Mouse (Mus musculus): ENCODE measurements around the gene Kazn. TPM values are rescaled to one million over a fixed set of nuclear protein-coding genes. Genes with fewer than 3 reads are reported as not detected.

Kazn gene
- total and polyA plus RNA-seq, 2 experiments from 2014 or later: 25.6 to 70.2 TPM

GRCm38 (mm10) chr4:142180289-142180688 lies 58.9 kb downstream of the Kazn start:
- no peaks in the 10 kb centered on the region for H3K36me3 ChIP-seq (ENCODE audit: insufficient read depth, low read length)
- no peak overlapping the region for H3K4me2 ChIP-seq (ENCODE audit: low read depth, low read length, poor library complexity, severe bottlenecking)
- H3K9ac ChIP-seq (replicated peaks; ENCODE audit: low read length, poor library complexity, severe bottlenecking): no peak overlapping the region
- TF ChIP-seq CTCF (IDR thresholded peaks at IDR 0.05): no peak
- H3K9me3 ChIP-seq (ENCODE audit: low read length): no peaks in the 10 kb centered on the region
- no peak overlapping the region for H3K27ac ChIP-seq (ENCODE audit: low read depth, low read length)
- H3K4me1 ChIP-seq (ENCODE audit: insufficient read depth, low read length): peaks cover 5% of the 10 kb centered on the region
- ATAC-seq (ENCODE audit: low FRiP score): no peak
- H3K27me3 ChIP-seq (ENCODE audit: insufficient read depth, low read length): no peaks in the 10 kb centered on the region
- peak; percentile 91 for DNase-seq (ENCODE audit: low spot score)
- 55% methylated on average over 3 of the region's 3 CpGs for WGBS
- H3K4me3 ChIP-seq (ENCODE audit: low read depth, low read length): no peak overlapping the region

- WGBS: 48% methylated on average over 13 of the region's 13 CpGs
Observed at GRCm38 (mm10) chr4:142179531-142179930, 59.7 kb downstream of the Kazn start.

GRCm38 (mm10) chr4:142176732-142177131 lies 62.5 kb downstream of the Kazn start:
- no peak for DNase-seq (ENCODE audit: low spot score)
- WGBS: 94% methylated on average over 3 of the region's 3 CpGs
- no peak overlapping the region for H3K9ac ChIP-seq (replicated peaks; ENCODE audit: low read length, poor library complexity, severe bottlenecking)
- no peaks in the 10 kb centered on the region for H3K9me3 ChIP-seq (ENCODE audit: low read length)
- H3K4me1 ChIP-seq (ENCODE audit: insufficient read depth, low read length): peaks cover 5% of the 10 kb centered on the region
- H3K27me3 ChIP-seq (ENCODE audit: insufficient read depth, low read length): no peaks in the 10 kb centered on the region
- no peak overlapping the region for H3K4me3 ChIP-seq (ENCODE audit: low read depth, low read length)
- H3K36me3 ChIP-seq (ENCODE audit: insufficient read depth, low read length): no peaks in the 10 kb centered on the region
- no peak overlapping the region for H3K4me2 ChIP-seq (ENCODE audit: low read depth, low read length, poor library complexity, severe bottlenecking)
- no peak overlapping the region for H3K27ac ChIP-seq (ENCODE audit: low read depth, low read length)
- TF ChIP-seq CTCF (IDR thresholded peaks at IDR 0.05): no peak
- ATAC-seq (ENCODE audit: low FRiP score): no peak

More at GRCm38 (mm10) chr4:142179531-142179930, 59.7 kb downstream of the Kazn start:
- DNase-seq (ENCODE audit: low spot score) (peak; percentile 74), ATAC-seq (ENCODE audit: low FRiP score) (no peak)
- TF ChIP-seq CTCF (IDR thresholded peaks at IDR 0.05): no peak
- Histone ChIP-seq H3K9me3 (ENCODE audit: low read length) (no peaks in the 10 kb centered on the region), H3K4me2 (ENCODE audit: low read depth, low read length, poor library complexity, severe bottlenecking) (no peak overlapping the region), H3K27me3 (ENCODE audit: insufficient read depth, low read length) (no peaks in the 10 kb centered on the region), H3K4me3 (ENCODE audit: low read depth, low read length) (no peak overlapping the region), H3K36me3 (ENCODE audit: insufficient read depth, low read length) (no peaks in the 10 kb centered on the region), H3K9ac (replicated peaks; ENCODE audit: low read length, poor library complexity, severe bottlenecking) (no peak overlapping the region), H3K4me1 (ENCODE audit: insufficient read depth, low read length) (peaks cover 5% of the 10 kb centered on the region), H3K27ac (ENCODE audit: low read depth, low read length) (0 out of 2 replicates have a peak overlapping the region, but pooled peaks have one; percentile 18)

GRCm38 (mm10) chr4:142173981-142174485 lies 65.2 kb downstream of the Kazn start:
- Histone ChIP-seq H3K27ac (ENCODE audit: low read depth, low read length) (no peak overlapping the region), H3K4me2 (ENCODE audit: low read depth, low read length, poor library complexity, severe bottlenecking) (no peak overlapping the region), H3K36me3 (ENCODE audit: insufficient read depth, low read length) (no peaks in the 10 kb centered on the region), H3K4me3 (ENCODE audit: low read depth, low read length) (no peak overlapping the region), H3K27me3 (ENCODE audit: insufficient read depth, low read length) (no peaks in the 10 kb centered on the region), H3K9ac (replicated peaks; ENCODE audit: low read length, poor library complexity, severe bottlenecking) (no peak overlapping the region), H3K4me1 (ENCODE audit: insufficient read depth, low read length) (no peaks in the 10 kb centered on the region), H3K9me3 (ENCODE audit: low read length) (no peaks in the 10 kb centered on the region)
- WGBS: 38% methylated on average over 6 of the region's 6 CpGs
- TF ChIP-seq CTCF (IDR thresholded peaks at IDR 0.05): no peak
- no peak for DNase-seq (ENCODE audit: low spot score)
- ATAC-seq (ENCODE audit: low FRiP score): no peak

GRCm38 (mm10) chr4:142172942-142173341 lies 66.3 kb downstream of the Kazn start:
- DNase-seq (ENCODE audit: low spot score) (no peak), ATAC-seq (ENCODE audit: low FRiP score) (no peak)
- 82% methylated on average over 4 of the region's 4 CpGs for WGBS
- TF ChIP-seq CTCF (IDR thresholded peaks at IDR 0.05): no peak
- Histone ChIP-seq H3K4me2 (ENCODE audit: low read depth, low read length, poor library complexity, severe bottlenecking) (no peak overlapping the region), H3K9me3 (ENCODE audit: low read length) (no peaks in the 10 kb centered on the region), H3K4me1 (ENCODE audit: insufficient read depth, low read length) (no peaks in the 10 kb centered on the region), H3K27ac (ENCODE audit: low read depth, low read length) (no peak overlapping the region), H3K36me3 (ENCODE audit: insufficient read depth, low read length) (no peaks in the 10 kb centered on the region), H3K27me3 (ENCODE audit: insufficient read depth, low read length) (no peaks in the 10 kb centered on the region), H3K9ac (replicated peaks; ENCODE audit: low read length, poor library complexity, severe bottlenecking) (no peak overlapping the region), H3K4me3 (ENCODE audit: low read depth, low read length) (no peak overlapping the region)

- no peak for ATAC-seq (ENCODE audit: low FRiP score)
Observed at GRCm38 (mm10) chr4:142171788-142172497, 67.3 kb downstream of the Kazn start.

More at GRCm38 (mm10) chr4:142171788-142172497, 67.3 kb downstream of the Kazn start:
- 76% methylated on average over 7 of the region's 8 CpGs for WGBS
- no peaks in the 10 kb centered on the region for H3K36me3 ChIP-seq (ENCODE audit: insufficient read depth, low read length)
- DNase-seq (ENCODE audit: low spot score): no peak
- TF ChIP-seq CTCF (IDR thresholded peaks at IDR 0.05): no peak
- no peaks in the 10 kb centered on the region for H3K4me1 ChIP-seq (ENCODE audit: insufficient read depth, low read length)
- H3K27me3 ChIP-seq (ENCODE audit: insufficient read depth, low read length): no peaks in the 10 kb centered on the region
- no peaks in the 10 kb centered on the region for H3K9me3 ChIP-seq (ENCODE audit: low read length)
- H3K4me3 ChIP-seq (ENCODE audit: low read depth, low read length): no peak overlapping the region
- H3K9ac ChIP-seq (replicated peaks; ENCODE audit: low read length, poor library complexity, severe bottlenecking): no peak overlapping the region
- no peak overlapping the region for H3K27ac ChIP-seq (ENCODE audit: low read depth, low read length)
- no peak overlapping the region for H3K4me2 ChIP-seq (ENCODE audit: low read depth, low read length, poor library complexity, severe bottlenecking)

All from midbrain, postnatal 0 days (tissue).